Mouse (Mus musculus) heart, postnatal 0 days (tissue): ENCODE data around the gene Vezt. TPM values are rescaled to one million over a fixed set of nuclear protein-coding genes. Genes with fewer than 3 reads are reported as not detected.

Source experiments
- ATAC-seq: fragments of 200-750 bp; cut with Nextera tagmentation; 2 replicates; pipeline ENCODE4 v1.8.0; 2017; ENCODE audit warnings: low read depth, moderate number of reproducible peaks, moderate library complexity; ENCODE audit not compliant: insufficient read depth
- DNase-seq: peaks from one replicate; pipeline ENCODE4 v3.0.0-alpha.2; 2016; ENCODE audit warnings: low spot score
- H3K27ac ChIP-seq: fragments of 300-500 bp; sonication (generic); 2 replicates; pipeline ENCODE4 v1.5.1; 2014; ENCODE audit warnings: low read depth, mild to moderate bottlenecking
- H3K27me3 ChIP-seq: fragments of 300-500 bp; sonication (generic); 2 replicates; pipeline ENCODE4 v1.6.1; 2014; ENCODE audit warnings: low read length, mixed read lengths; ENCODE audit not compliant: control insufficient read depth, insufficient read depth
- H3K36me3 ChIP-seq: fragments of 300-500 bp; sonication (generic); replicated peaks from 2 replicates; pipeline ENCODE4 v1.6.1; 2014; ENCODE audit warnings: low read length, mixed read lengths; ENCODE audit not compliant: control insufficient read depth, insufficient read depth
- H3K4me1 ChIP-seq: fragments of 300-500 bp; sonication (generic); 2 replicates; pipeline ENCODE4 v1.6.1; 2014; ENCODE audit warnings: antibody characterized with exemption; ENCODE audit not compliant: control insufficient read depth, insufficient read depth
- H3K4me2 ChIP-seq: fragments of 300-500 bp; sonication (generic); 2 replicates; pipeline ENCODE4 v1.6.1; 2014; ENCODE audit warnings: low read depth, mild to moderate bottlenecking, low read length, moderate library complexity
- H3K4me3 ChIP-seq: fragments of 300-500 bp; sonication (generic); 2 replicates; pipeline ENCODE4 v1.5.1; 2014; ENCODE audit warnings: low read depth, low read length
- H3K9ac ChIP-seq: fragments of 300-500 bp; sonication (generic); replicated peaks from 2 replicates; pipeline ENCODE4 v1.6.1; 2014; ENCODE audit warnings: low read depth, low read length, mixed read lengths
- H3K9me3 ChIP-seq: fragments of 300-500 bp; sonication (generic); replicated peaks from 2 replicates; pipeline ENCODE4 v1.6.1; 2016; ENCODE audit warnings: low read length; ENCODE audit not compliant: control insufficient read depth
- CTCF ChIP-seq: IDR thresholded peaks from 2 replicates; pipeline ENCODE4 v1.5.1; 2016; ENCODE audit warnings: antibody characterized with exemption, control low read depth, low read depth
- EP300 ChIP-seq: IDR thresholded peaks from 2 replicates; pipeline ENCODE4 v1.6.1; 2016; ENCODE audit warnings: antibody characterized with exemption, low read depth
- WGBS: fragments of 180-500 bp; shearing (Covaris S2); extraction: QIAGEN DNeasy Blood & Tissue Kit; methylation state at CpG from one replicate; pipeline ENCODE4 v1.1.7; 2014; 5-methylcytosine and 5-hydroxymethylcytosine counted together
- microRNA counts: library from miRNA; unstranded; fragments of <30 nt; microRNA quantifications from one replicate; lab custom pipeline; 2015
- microRNA-seq: library from miRNA; unstranded; fragments of <30 nt; microRNA quantifications from one replicate; pipeline ENCODE4, GENCODE M21; 2016
- polyA plus RNA-seq: library from polyadenylated mRNA; unstranded; fragments of >200 nt; fragmentation: Nextera tagmentation; extraction: Ambion mirVana; gene quantifications from 2 replicates; pipeline ENCODE4 v1.2.1, GENCODE M21; 2015
- total RNA-seq: library from RNA; depleted of rRNA; stranded (reverse); fragments of >200 nt; gene quantifications from 2 replicates; pipeline ENCODE4 v1.2.3, GENCODE M21; 2014; ENCODE audit warnings: low replicate concordance; rRNA removed

Vezt gene
- total and polyA plus RNA-seq, 2 experiments from 2014 or later, result 23.8 to 25.8 TPM

DNA sequence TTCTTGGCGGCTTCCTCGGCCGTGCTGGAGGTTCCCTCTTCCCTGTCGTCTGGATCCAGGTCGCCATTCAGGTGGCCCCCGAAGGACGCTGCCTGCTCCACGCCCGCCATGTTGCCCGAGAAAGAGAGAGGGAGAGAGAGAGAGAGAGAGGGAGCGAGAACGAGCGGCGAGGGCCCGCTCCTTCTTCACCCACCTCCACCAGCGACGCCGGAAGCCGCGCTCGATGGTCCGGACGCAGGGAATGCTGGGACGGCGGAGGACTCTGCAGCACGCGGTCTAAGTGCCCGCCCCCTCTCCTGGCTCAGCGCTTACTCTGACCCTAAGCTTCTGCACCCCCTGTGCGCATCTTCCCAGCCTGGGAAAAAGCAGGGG, 146.1 kb downstream of the Vezt start:
- WGBS, result 0% methylated on average over 21 of the region's 30 CpGs
- Histone ChIP-seq H3K27me3 (no peaks in the 10 kb centered on the region), H3K4me3 (peak overlapping the region; percentile 75), H3K9me3 (no peaks in the 10 kb centered on the region), H3K4me2 (peak overlapping the region; percentile 89), H3K4me1 (peaks cover 6% of the 10 kb centered on the region; the same call in 1 of the 2 replicates), H3K27ac (peak overlapping the region; percentile 92), H3K9ac (peak overlapping the region; percentile 91), H3K36me3 (peaks cover 24% of the 10 kb centered on the region)
- ATAC-seq, result peak; percentile 99
- no peak for TF ChIP-seq EP300
- TF ChIP-seq CTCF, result no peak
- DNase-seq, result peak; percentile 90

MicroRNAs encoded within 50 kb of the gene (microRNA counts, 519-probe panel; counts per million panel counts)
- microRNA mmu-miR-331-3p (lab: Ali Mortazavi, UCI) (3,976 counts per million, percentile 47 among the panel's probes with 10 or more counts), microRNA mmu-miR-331-5p (lab: Ali Mortazavi, UCI) (not detected)

Small RNA genes within 50 kb of the gene (microRNA-seq; reads per million reads assigned to microRNA genes)
- gene Mir331, result 90.1 reads per million, percentile 54 among the genes with 10 or more reads in this experiment

Other genes starting within 250 kb of the Vezt start
- not detected in 2 replicates for gene Usp44, start 204.3 kb downstream of the Vezt start, total RNA-seq
- gene Usp44, start 204.3 kb downstream of the Vezt start, polyA plus RNA-seq, result not detected in 2 replicates
- 22.0 and 37.9 TPM in 2 replicates for gene Metap2, start 138.7 kb downstream of the Vezt start, total RNA-seq
- 141 and 151 TPM in 2 replicates for gene Metap2, start 138.7 kb downstream of the Vezt start, polyA plus RNA-seq
- gene Fgd6, start 184 bp upstream of the Vezt start, total RNA-seq, result 2.7 and 3.6 TPM in 2 replicates
- 1.3 and 1.4 TPM in 2 replicates for gene Fgd6, start 184 bp upstream of the Vezt start, polyA plus RNA-seq
- gene Nr2c1, start 112.2 kb upstream of the Vezt start, total RNA-seq, result 4.8 and 11.7 TPM in 2 replicates
- 5.2 and 5.3 TPM in 2 replicates for gene Nr2c1, start 112.2 kb upstream of the Vezt start, polyA plus RNA-seq
- gene Ndufa12, start 162.9 kb upstream of the Vezt start, total RNA-seq, result 400 and 502 TPM in 2 replicates
- 1,221 and 1,258 TPM in 2 replicates for gene Ndufa12, start 162.9 kb upstream of the Vezt start, polyA plus RNA-seq